Mouse (Mus musculus): ENCODE data around the gene Vkorc1. TPM values are rescaled to one million over a fixed set of nuclear protein-coding genes. Genes with fewer than 3 reads are reported as not detected.

Gene Vkorc1
- total and polyA plus RNA-seq, 3 experiments = 0.25 TPM; not detected in 2

- Histone ChIP-seq H3K4me2 (ENCODE audit: insufficient read depth, low read depth, poor library complexity, severe bottlenecking) (no peak overlapping the region), H3K4me3 (replicated peaks in 1 of 3; ENCODE audit: low read depth in 2 of 3, low read length in 2 of 3, poor library complexity in 1 of 3) (no peak overlapping the region), H3K9me3 (replicated peaks; ENCODE audit: low read length) (no peaks in the 10 kb centered on the region), H3K79me2 (replicated peaks; ENCODE audit: control insufficient read depth, extremely low read depth, insufficient read depth, poor library complexity, severe bottlenecking) (no peaks in the 10 kb centered on the region), H3K9ac (ENCODE audit: insufficient read depth, low read depth) (no peak overlapping the region), H3K27ac (ENCODE audit: insufficient read depth, low read depth) (no peak overlapping the region), H3K27me3 (replicated peaks) (peaks cover 10% of the 10 kb centered on the region), H3K36me3 (replicated peaks in 1 of 2; ENCODE audit: control insufficient read depth in 1 of 2, insufficient read depth in 1 of 2, low read length in 1 of 2) (peaks cover 0 to 9% of the 10 kb centered on the region in 2 experiments), H3K4me1 (ENCODE audit: control insufficient read depth in 1 of 2, insufficient read depth in 2 of 2) (peaks cover 8 to 46% of the 10 kb centered on the region in 2 experiments)
- TF ChIP-seq RCOR1 (conservative IDR thresholded peaks at IDR 0.05; ENCODE audit: low read depth, low read length) = no peak
- TF ChIP-seq ZNF384 (IDR thresholded peaks at IDR 0.05; ENCODE audit: low read depth, low read length) = no peak
- TF ChIP-seq CHD1 (IDR thresholded peaks at IDR 0.05; ENCODE audit: low read depth, low read length) = no peak
- TF ChIP-seq MEF2A (IDR thresholded peaks at IDR 0.05; ENCODE audit: borderline replicate concordance, low read depth, low read length) = no peak
- TF ChIP-seq MAZ (IDR thresholded peaks at IDR 0.05; ENCODE audit: low read depth, low read length) = no peak
- peak in 1 of 2 experiments; percentile 26; a peak in 2 of 4 replicates for TF ChIP-seq CTCF (conservative IDR thresholded peaks at IDR 0.05 in 1 of 2, IDR thresholded peaks at IDR 0.05 in 1 of 2; ENCODE audit: low read depth in 2 of 2, low read length in 2 of 2)
- no peak for TF ChIP-seq TBP (conservative IDR thresholded peaks at IDR 0.05; ENCODE audit: low read depth, low read length)
- no peak for TF ChIP-seq PAX5 (IDR thresholded peaks at IDR 0.05; ENCODE audit: low read length)
- no peak for TF ChIP-seq ELF1 (IDR thresholded peaks at IDR 0.05; ENCODE audit: low read depth, low read length)
- no peak for TF ChIP-seq USF2 (conservative IDR thresholded peaks at IDR 0.05; ENCODE audit: low read depth, low read length)
- no peak for TF ChIP-seq KAT2A (IDR thresholded peaks at IDR 0.05; ENCODE audit: insufficient replicate concordance, low read length)
- no peak for TF ChIP-seq SMC3 (IDR thresholded peaks at IDR 0.05; ENCODE audit: low read depth, low read length)
- no peak for TF ChIP-seq SIN3A (IDR thresholded peaks at IDR 0.05; ENCODE audit: low read length)
- TF ChIP-seq GABPA (IDR thresholded peaks at IDR 0.05; ENCODE audit: insufficient replicate concordance, low read depth, low read length) = no peak
- no peak for TF ChIP-seq POLR2A (IDR thresholded peaks at IDR 0.05; ENCODE audit: low read depth, low read length)
- TF ChIP-seq ZMIZ1 (IDR thresholded peaks at IDR 0.05; ENCODE audit: low read depth, low read length) = no peak
- TF ChIP-seq MXI1 (IDR thresholded peaks at IDR 0.05; ENCODE audit: low read depth, low read length) = no peak
- no peak for TF ChIP-seq UBTF (IDR thresholded peaks at IDR 0.05; ENCODE audit: low read depth, low read length)
- no peak for TF ChIP-seq RAD21 (IDR thresholded peaks at IDR 0.05; ENCODE audit: low read depth, low read length)
- TF ChIP-seq BHLHE40 (IDR thresholded peaks at IDR 0.05; ENCODE audit: low read depth, low read length) = 0 out of 2 replicates have a peak, but pooled peaks have one; percentile 27
- no peak for TF ChIP-seq POLR2AphosphoS2 (IDR thresholded peaks at IDR 0.05; ENCODE audit: low read depth, low read length)
- no peak for TF ChIP-seq JUN (IDR thresholded peaks at IDR 0.05; ENCODE audit: insufficient read depth, low read depth, low read length)
- no peak for TF ChIP-seq MYC (IDR thresholded peaks at IDR 0.05; ENCODE audit: low read depth, low read length)
- peak; percentile 36; the same call in 1 of the 2 replicates for TF ChIP-seq MAX (IDR thresholded peaks at IDR 0.05; ENCODE audit: low read length)
- no peak for TF ChIP-seq TCF12 (IDR thresholded peaks at IDR 0.05; ENCODE audit: low read depth, low read length)
- dilution Hi-C loops (cut with MboI; ENCODE audit: extremely low pct_ligation_motif_present, extremely low pct_unique_long_range_greater_than_20kb, low sequenced_read_pairs) = no loop called here
- no peak for DNase-seq (ENCODE audit: extremely low read depth)
- in situ Hi-C loops (cut with MboI; ENCODE audit: low pct_ligation_motif_present, low pct_unique_long_range_greater_than_20kb, low sequenced_read_pairs) = loop anchor here (5.0 kb wide), 1 partner anchor 155 kb away; the partner anchor contains the start of gene Setd1a
Measured at GRCm38 (mm10) chr7:127932273-127933031, 37.0 kb upstream of the Vkorc1 start.

Measured in CH12.LX (cell line).